Mouse (Mus musculus): ENCODE measurements at regions not wholly inside any gene's neighbourhood (a gene's known extent, or its start where the extent isn't known, plus 50 kb on each side); places are given as distances from the start of the nearest gene placed in this dataset.

GRCm38 (mm10) chr3:150954897-150955296 lies 482.8 kb upstream of the Adgrl4 start:
- H3K9ac ChIP-seq (ENCODE audit: low read depth, low read length) = no peak overlapping the region
- no peaks in the 10 kb centered on the region for H3K4me1 ChIP-seq (ENCODE audit: control insufficient read depth, insufficient read depth, low read depth, low read length)
- ATAC-seq = no peak
- H3K4me2 ChIP-seq (ENCODE audit: low read length) = no peak overlapping the region
- WGBS = 76% methylated on average over 1 of the region's 1 CpGs
- no peaks in the 10 kb centered on the region for H3K27me3 ChIP-seq (replicated peaks; ENCODE audit: control insufficient read depth, insufficient read depth, low read length)
- H3K27ac ChIP-seq (ENCODE audit: low read depth, low read length) = no peak overlapping the region
- H3K9me3 ChIP-seq (ENCODE audit: control insufficient read depth, low read length) = no peaks in the 10 kb centered on the region
- H3K4me3 ChIP-seq (ENCODE audit: low read length) = no peak overlapping the region
- no peaks in the 10 kb centered on the region for H3K36me3 ChIP-seq (ENCODE audit: control insufficient read depth, insufficient read depth, low read length)

GRCm38 (mm10) chr3:150999652-151000051 lies 438.0 kb upstream of the Adgrl4 start:
- WGBS = 56% methylated on average over 2 of the region's 2 CpGs
- no peaks in the 10 kb centered on the region for H3K36me3 ChIP-seq (ENCODE audit: control insufficient read depth, insufficient read depth, low read length)

GRCm38 (mm10) chr3:151000217-151000616 lies 437.5 kb upstream of the Adgrl4 start:
- no peak overlapping the region for H3K9ac ChIP-seq (ENCODE audit: low read depth, low read length)
- no peaks in the 10 kb centered on the region for H3K9me3 ChIP-seq (ENCODE audit: control insufficient read depth, low read length)
- H3K36me3 ChIP-seq (ENCODE audit: control insufficient read depth, insufficient read depth, low read length) = no peaks in the 10 kb centered on the region
- no peak overlapping the region for H3K4me2 ChIP-seq (ENCODE audit: low read length)
- no peaks in the 10 kb centered on the region for H3K4me1 ChIP-seq (ENCODE audit: control insufficient read depth, insufficient read depth, low read depth, low read length)
- H3K27me3 ChIP-seq (replicated peaks; ENCODE audit: control insufficient read depth, insufficient read depth, low read length) = no peaks in the 10 kb centered on the region
- no peak overlapping the region for H3K4me3 ChIP-seq (ENCODE audit: low read length)
- 14% methylated on average over 5 of the region's 5 CpGs for WGBS
- H3K27ac ChIP-seq (ENCODE audit: low read depth, low read length) = no peak overlapping the region
- no peak for ATAC-seq

More at GRCm38 (mm10) chr3:150999652-151000051, 438.0 kb upstream of the Adgrl4 start:
- Histone ChIP-seq H3K9me3 (ENCODE audit: control insufficient read depth, low read length) (no peaks in the 10 kb centered on the region), H3K4me3 (ENCODE audit: low read length) (no peak overlapping the region), H3K9ac (ENCODE audit: low read depth, low read length) (no peak overlapping the region), H3K27me3 (replicated peaks; ENCODE audit: control insufficient read depth, insufficient read depth, low read length) (no peaks in the 10 kb centered on the region), H3K4me1 (ENCODE audit: control insufficient read depth, insufficient read depth, low read depth, low read length) (no peaks in the 10 kb centered on the region), H3K4me2 (ENCODE audit: low read length) (no peak overlapping the region), H3K27ac (ENCODE audit: low read depth, low read length) (no peak overlapping the region)
- ATAC-seq = no peak

- Histone ChIP-seq H3K9ac (ENCODE audit: low read depth, low read length) (no peak overlapping the region), H3K4me1 (ENCODE audit: control insufficient read depth, insufficient read depth, low read depth, low read length) (no peaks in the 10 kb centered on the region), H3K27ac (ENCODE audit: low read depth, low read length) (no peak overlapping the region), H3K4me3 (ENCODE audit: low read length) (no peak overlapping the region), H3K4me2 (ENCODE audit: low read length) (no peak overlapping the region), H3K36me3 (ENCODE audit: control insufficient read depth, insufficient read depth, low read length) (no peaks in the 10 kb centered on the region), H3K27me3 (replicated peaks; ENCODE audit: control insufficient read depth, insufficient read depth, low read length) (no peaks in the 10 kb centered on the region), H3K9me3 (ENCODE audit: control insufficient read depth, low read length) (no peaks in the 10 kb centered on the region)
- 28% methylated on average over 6 of the region's 6 CpGs for WGBS
- ATAC-seq = 0 out of 2 replicates have a peak, but pooled peaks have one; percentile 65
Measured at GRCm38 (mm10) chr3:151001881-151002412, 435.7 kb upstream of the Adgrl4 start.

- ATAC-seq = no peak
- H3K4me2 ChIP-seq (ENCODE audit: low read length) = no peak overlapping the region
- H3K4me3 ChIP-seq (ENCODE audit: low read length) = no peak overlapping the region
- H3K27me3 ChIP-seq (replicated peaks; ENCODE audit: control insufficient read depth, insufficient read depth, low read length) = no peaks in the 10 kb centered on the region
- H3K4me1 ChIP-seq (ENCODE audit: control insufficient read depth, insufficient read depth, low read depth, low read length) = no peaks in the 10 kb centered on the region
- no peaks in the 10 kb centered on the region for H3K9me3 ChIP-seq (ENCODE audit: control insufficient read depth, low read length)
- WGBS = 76% methylated on average over 3 of the region's 3 CpGs
- no peak overlapping the region for H3K9ac ChIP-seq (ENCODE audit: low read depth, low read length)
- no peaks in the 10 kb centered on the region for H3K36me3 ChIP-seq (ENCODE audit: control insufficient read depth, insufficient read depth, low read length)
- no peak overlapping the region for H3K27ac ChIP-seq (ENCODE audit: low read depth, low read length)
Measured at GRCm38 (mm10) chr3:151003524-151003923, 434.2 kb upstream of the Adgrl4 start.

GRCm38 (mm10) chr3:151003990-151004389 lies 433.7 kb upstream of the Adgrl4 start:
- Histone ChIP-seq H3K9me3 (ENCODE audit: control insufficient read depth, low read length) (no peaks in the 10 kb centered on the region), H3K36me3 (ENCODE audit: control insufficient read depth, insufficient read depth, low read length) (no peaks in the 10 kb centered on the region), H3K4me1 (ENCODE audit: control insufficient read depth, insufficient read depth, low read depth, low read length) (no peaks in the 10 kb centered on the region), H3K4me3 (ENCODE audit: low read length) (no peak overlapping the region), H3K27ac (ENCODE audit: low read depth, low read length) (no peak overlapping the region), H3K27me3 (replicated peaks; ENCODE audit: control insufficient read depth, insufficient read depth, low read length) (no peaks in the 10 kb centered on the region), H3K4me2 (ENCODE audit: low read length) (no peak overlapping the region), H3K9ac (ENCODE audit: low read depth, low read length) (no peak overlapping the region)
- ATAC-seq = no peak
- 80% methylated on average over 6 of the region's 6 CpGs for WGBS

GRCm38 (mm10) chr3:151020014-151020413 lies 417.7 kb upstream of the Adgrl4 start:
- ATAC-seq = no peak
- no peak overlapping the region for H3K27ac ChIP-seq (ENCODE audit: low read depth, low read length)
- H3K4me3 ChIP-seq (ENCODE audit: low read length) = no peak overlapping the region
- no peaks in the 10 kb centered on the region for H3K36me3 ChIP-seq (ENCODE audit: control insufficient read depth, insufficient read depth, low read length)
- H3K9ac ChIP-seq (ENCODE audit: low read depth, low read length) = no peak overlapping the region
- WGBS = 75% methylated on average over 3 of the region's 3 CpGs
- H3K9me3 ChIP-seq (ENCODE audit: control insufficient read depth, low read length) = no peaks in the 10 kb centered on the region
- H3K4me1 ChIP-seq (ENCODE audit: control insufficient read depth, insufficient read depth, low read depth, low read length) = no peaks in the 10 kb centered on the region
- H3K27me3 ChIP-seq (replicated peaks; ENCODE audit: control insufficient read depth, insufficient read depth, low read length) = no peaks in the 10 kb centered on the region
- no peak overlapping the region for H3K4me2 ChIP-seq (ENCODE audit: low read length)

- no peak for ATAC-seq
- Histone ChIP-seq H3K36me3 (ENCODE audit: control insufficient read depth, insufficient read depth, low read length) (no peaks in the 10 kb centered on the region), H3K9me3 (ENCODE audit: control insufficient read depth, low read length) (no peaks in the 10 kb centered on the region), H3K27me3 (replicated peaks; ENCODE audit: control insufficient read depth, insufficient read depth, low read length) (no peaks in the 10 kb centered on the region), H3K4me3 (ENCODE audit: low read length) (no peak overlapping the region), H3K4me1 (ENCODE audit: control insufficient read depth, insufficient read depth, low read depth, low read length) (no peaks in the 10 kb centered on the region), H3K4me2 (ENCODE audit: low read length) (no peak overlapping the region), H3K9ac (ENCODE audit: low read depth, low read length) (no peak overlapping the region), H3K27ac (ENCODE audit: low read depth, low read length) (no peak overlapping the region)
- WGBS = 67% methylated on average over 3 of the region's 3 CpGs
Measured at GRCm38 (mm10) chr3:151057491-151057890, 380.2 kb upstream of the Adgrl4 start.

- H3K9me3 ChIP-seq (ENCODE audit: control insufficient read depth, low read length) = no peaks in the 10 kb centered on the region
- no peaks in the 10 kb centered on the region for H3K27me3 ChIP-seq (replicated peaks; ENCODE audit: control insufficient read depth, insufficient read depth, low read length)
- no peak overlapping the region for H3K4me2 ChIP-seq (ENCODE audit: low read length)
- no peaks in the 10 kb centered on the region for H3K36me3 ChIP-seq (ENCODE audit: control insufficient read depth, insufficient read depth, low read length)
- H3K4me1 ChIP-seq (ENCODE audit: control insufficient read depth, insufficient read depth, low read depth, low read length) = no peaks in the 10 kb centered on the region
- no peak overlapping the region for H3K4me3 ChIP-seq (ENCODE audit: low read length)
- ATAC-seq = no peak
- H3K9ac ChIP-seq (ENCODE audit: low read depth, low read length) = no peak overlapping the region
- H3K27ac ChIP-seq (ENCODE audit: low read depth, low read length) = no peak overlapping the region
Measured at GRCm38 (mm10) chr3:151072322-151072721, 365.4 kb upstream of the Adgrl4 start.

- Histone ChIP-seq H3K27me3 (replicated peaks; ENCODE audit: control insufficient read depth, insufficient read depth, low read length) (no peaks in the 10 kb centered on the region), H3K27ac (ENCODE audit: low read depth, low read length) (no peak overlapping the region), H3K4me1 (ENCODE audit: control insufficient read depth, insufficient read depth, low read depth, low read length) (no peaks in the 10 kb centered on the region), H3K4me3 (ENCODE audit: low read length) (no peak overlapping the region), H3K4me2 (ENCODE audit: low read length) (no peak overlapping the region), H3K9me3 (ENCODE audit: control insufficient read depth, low read length) (no peaks in the 10 kb centered on the region), H3K9ac (ENCODE audit: low read depth, low read length) (no peak overlapping the region), H3K36me3 (ENCODE audit: control insufficient read depth, insufficient read depth, low read length) (no peaks in the 10 kb centered on the region)
- 62% methylated on average over 3 of the region's 3 CpGs for WGBS
- ATAC-seq = no peak
Measured at GRCm38 (mm10) chr3:151116831-151117230, 320.9 kb upstream of the Adgrl4 start.

Measured in hindbrain, embryonic 16.5 days (tissue).